Mouse (Mus musculus) E14TG2a.4 (cell line): ENCODE results near the gene Mr1.

Source experiments
- CTCF ChIP-seq: conservative IDR thresholded peaks from 2 replicates; pipeline ENCODE4 v1.5.1; 2014; ENCODE audit warnings: low read length
- NANOG ChIP-seq: IDR thresholded peaks from 2 replicates; pipeline ENCODE4 v1.6.1; 2014; ENCODE audit warnings: borderline replicate concordance, low read length, mixed read lengths

DNA sequence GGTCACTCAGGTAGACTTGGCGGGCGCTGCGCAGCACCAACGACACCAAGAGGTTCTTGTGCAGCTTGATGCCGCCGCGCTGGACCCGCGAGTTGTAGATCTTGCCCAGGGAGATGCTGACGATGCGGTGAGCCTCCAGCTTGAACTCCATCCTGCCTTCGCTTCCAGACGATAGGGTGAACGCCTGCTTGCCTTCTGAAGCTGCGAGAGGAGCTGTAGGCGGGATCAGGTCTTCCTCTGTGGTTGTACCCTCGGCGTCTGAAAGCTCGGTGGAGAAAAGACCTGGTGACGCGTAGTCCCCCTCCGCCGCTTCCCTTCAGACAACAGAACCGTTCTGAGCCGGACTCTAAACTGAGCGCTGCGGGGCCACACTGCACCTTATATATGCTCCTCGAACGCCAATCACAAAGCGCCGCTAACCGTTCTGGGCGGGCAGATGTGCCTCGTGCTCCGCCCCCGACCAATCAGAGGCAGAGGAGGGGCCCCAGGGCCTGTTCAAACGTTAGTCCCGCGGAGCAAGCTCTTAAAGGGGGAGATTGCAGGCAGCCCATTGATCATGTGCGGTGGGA, 47.2 kb downstream of the Mr1 start, which contains the start of gene Ier5:
- TF ChIP-seq CTCF, result no peak
- no peak for TF ChIP-seq NANOG
